Mouse (Mus musculus) CH12.LX (cell line): ENCODE data around the gene Pds5b. TPM values are rescaled to one million over a fixed set of nuclear protein-coding genes. Genes with fewer than 3 reads are reported as not detected.
"Not testable (repeated sequence)": the region's sequence is repeated elsewhere in the genome, so short reads cannot be mapped to it uniquely, and the experiment has no call there.

Experiments
- DNase-seq: peaks from one replicate; pipeline ENCODE4 v3.0.0-alpha.2; 2013; ENCODE audit errors: extremely low read depth
- H3K27ac ChIP-seq: 2 replicates; pipeline ENCODE4 v1.5.1; 2012; ENCODE audit warnings: low read depth, mild to moderate bottlenecking, control low read depth, moderate library complexity; ENCODE audit not compliant: insufficient read depth
- H3K27me3 ChIP-seq: replicated peaks from 2 replicates; pipeline ENCODE3; 2012; ENCODE audit warnings: inconsistent platforms
- H3K36me3 ChIP-seq, 2 experiments: replicated peaks in 1 of 2; 2 replicates each; pipeline versions ENCODE3 to v1.6.1; 2012; ENCODE audit warnings: inconsistent platforms in 1 of 2, low read length in 1 of 2, mild to moderate bottlenecking in 1 of 2, mixed read lengths in 1 of 2, moderate library complexity in 1 of 2; ENCODE audit not compliant: control insufficient read depth in 1 of 2, insufficient read depth in 1 of 2
- H3K4me1 ChIP-seq, 2 experiments: 2 replicates each; pipeline ENCODE4 v1.6.1; 2012; ENCODE audit warnings: inconsistent platforms in 1 of 2, moderate library complexity in 1 of 2; ENCODE audit not compliant: insufficient read depth in 2 of 2, control insufficient read depth in 1 of 2
- H3K4me2 ChIP-seq: 2 replicates; pipeline ENCODE4 v1.6.1; 2012; ENCODE audit warnings: low read depth, mild to moderate bottlenecking, control low read depth; ENCODE audit not compliant: poor library complexity, insufficient read depth, severe bottlenecking
- H3K4me3 ChIP-seq, 3 experiments: fragments of 150-350 bp in 1 of 3; sonication (generic) in 1 of 3; replicated peaks in 1 of 3; 2 replicates each; pipeline versions ENCODE3 to v1.5.1; 2011 to 2012; ENCODE audit warnings: low read depth in 2 of 3, low read length in 2 of 3, mild to moderate bottlenecking in 2 of 3, moderate library complexity in 2 of 3, control low read depth in 1 of 3, improper control_type of control experiment in 1 of 3, inconsistent platforms in 1 of 3, mixed read lengths in 1 of 3; ENCODE audit not compliant: poor library complexity in 1 of 3
- H3K79me2 ChIP-seq: replicated peaks from 2 replicates; pipeline ENCODE4 v1.6.1; 2012; ENCODE audit warnings: mild to moderate bottlenecking, moderate library complexity; ENCODE audit not compliant: control insufficient read depth, poor library complexity, insufficient read depth, severe bottlenecking; ENCODE audit errors: extremely low read depth
- H3K9ac ChIP-seq: 2 replicates; pipeline ENCODE4 v1.6.1; 2012; ENCODE audit warnings: low read depth, mild to moderate bottlenecking, control low read depth, moderate library complexity; ENCODE audit not compliant: insufficient read depth
- H3K9me3 ChIP-seq: replicated peaks from 2 replicates; pipeline ENCODE3; 2012; ENCODE audit warnings: low read length, inconsistent platforms, mixed read lengths
- CHD1 ChIP-seq: IDR thresholded peaks from 2 replicates; pipeline ENCODE4 v1.6.1; 2012; ENCODE audit warnings: low read depth, low read length, improper control_type of control experiment, inconsistent platforms
- EP300 ChIP-seq: IDR thresholded peaks from 2 replicates; pipeline ENCODE4 v1.6.1; 2011; ENCODE audit warnings: low read length, improper control_type of control experiment
- HCFC1 ChIP-seq: IDR thresholded peaks from 2 replicates; pipeline ENCODE4 v1.6.1; 2012; ENCODE audit warnings: low read depth, mild to moderate bottlenecking, inconsistent platforms, low read length, improper control_type of control experiment
- IRF4 ChIP-seq: IDR thresholded peaks from 2 replicates; pipeline ENCODE4 v1.6.1; 2014; ENCODE audit warnings: low read depth, mild to moderate bottlenecking, inconsistent platforms, low read length, improper control_type of control experiment
- MAFK ChIP-seq: IDR thresholded peaks from 2 replicates; pipeline ENCODE4 v1.6.1; 2011; ENCODE audit warnings: low read length, improper control_type of control experiment; ENCODE audit not compliant: insufficient replicate concordance
- MAZ ChIP-seq: IDR thresholded peaks from 2 replicates; pipeline ENCODE4 v1.6.1; 2012; ENCODE audit warnings: low read depth, mild to moderate bottlenecking, inconsistent platforms, low read length, improper control_type of control experiment, moderate library complexity
- POLR2A ChIP-seq: IDR thresholded peaks from 2 replicates; pipeline ENCODE4 v1.6.1; 2011; ENCODE audit warnings: low read depth, mild to moderate bottlenecking, improper control_type of control experiment, low read length
- RAD21 ChIP-seq: IDR thresholded peaks from 2 replicates; pipeline ENCODE4 v1.6.1; 2011; ENCODE audit warnings: low read depth, mild to moderate bottlenecking, low read length, improper control_type of control experiment, moderate library complexity
- TBP ChIP-seq: conservative IDR thresholded peaks from 2 replicates; pipeline ENCODE4 v1.6.1; 2011; ENCODE audit warnings: low read depth, low read length, improper control_type of control experiment
- TCF12 ChIP-seq: IDR thresholded peaks from 2 replicates; pipeline ENCODE4 v1.6.1; 2014; ENCODE audit warnings: low read depth, mild to moderate bottlenecking, inconsistent platforms, low read length, improper control_type of control experiment
- UBTF ChIP-seq: IDR thresholded peaks from 2 replicates; pipeline ENCODE4 v1.6.1; 2012; ENCODE audit warnings: low read depth, mild to moderate bottlenecking, inconsistent platforms, low read length, improper control_type of control experiment, moderate library complexity
- dilution Hi-C: fragments of 300-500 bp; cut with MboI; formaldehyde crosslinking; loops from 2 replicates; pipeline ENCODE4 v1.14.3; 2020; ENCODE audit warnings: low sequenced_read_pairs; ENCODE audit not compliant: extremely low pct_unique_long_range_greater_than_20kb, extremely low pct_ligation_motif_present
- in situ Hi-C: fragments of 300-500 bp; cut with MboI; formaldehyde crosslinking; loops from 3 replicates; pipeline ENCODE4 v1.14.3; 2019; ENCODE audit warnings: low sequenced_read_pairs, low pct_ligation_motif_present, low pct_unique_long_range_greater_than_20kb, mixed read lengths
- polyA plus RNA-seq: library from polyadenylated mRNA; unstranded; fragments of >175 nt; gene quantifications from 2 replicates; pipeline ENCODE4 v1.2.1, GENCODE M21; 2012; ENCODE audit warnings: low read depth; ENCODE audit not compliant: insufficient read length
- total RNA-seq, 2 experiments: library from RNA; depleted of rRNA; stranded (reverse); fragments of 300-350 nt in 1 of 2; fragments of >200 nt in 1 of 2; gene quantifications; 2 replicates each; pipeline ENCODE4 v1.2.3; 2012 to 2014

The Pds5b gene
- total and polyA plus RNA-seq, 3 experiments: 14.3 to 31.1 (median 27.4) TPM

GRCm38 (mm10) chr5:150673880-150674621 lies 512 bp downstream of the Pds5b start:
- no peak for DNase-seq
- no peaks in the 10 kb centered on the region for H3K9me3 ChIP-seq
- dilution Hi-C loops: no loop called here
- peaks cover 2 to 6% of the 10 kb centered on the region in 2 experiments for H3K36me3 ChIP-seq
- H3K27ac ChIP-seq: 0 out of 2 replicates have a peak overlapping the region, but pooled peaks have one; percentile 17
- peak overlapping the region; percentile 99 for H3K4me2 ChIP-seq
- H3K4me1 ChIP-seq: peaks cover 3 to 20% of the 10 kb centered on the region in 2 experiments; a peak in 2 of 4 replicates
- H3K4me3 ChIP-seq: peak overlapping the region; percentile 80 to 89 (median 85)
- peak overlapping the region; percentile 95 for H3K9ac ChIP-seq
- TF ChIP-seq IRF4 (peak; percentile 27; the same call in 1 of the 2 replicates), POLR2A (peak; percentile 45; the same call in 1 of the 2 replicates), HCFC1 (no peak), CHD1 (no peak)
- TF ChIP-seq, all 38 proteins: peak for 2
- in situ Hi-C loops: no loop called here
- no peaks in the 10 kb centered on the region for H3K27me3 ChIP-seq
- peaks cover 37% of the 10 kb centered on the region for H3K79me2 ChIP-seq

GRCm38 (mm10) chr5:150674866-150675265 lies 1.3 kb downstream of the Pds5b start:
- Histone ChIP-seq H3K36me3 (peaks cover 2 to 11% of the 10 kb centered on the region in 2 experiments), H3K4me1 (peaks cover 3 to 24% of the 10 kb centered on the region in 2 experiments; a peak in 2 of 4 replicates), H3K27me3 (no peaks in the 10 kb centered on the region), H3K9ac (peak overlapping the region; percentile 95), H3K79me2 (peaks cover 44% of the 10 kb centered on the region), H3K27ac (no peak overlapping the region), H3K9me3 (no peaks in the 10 kb centered on the region), H3K4me3 (peak overlapping the region; percentile 80 to 89 (median 85)), H3K4me2 (peak overlapping the region; percentile 99)
- in situ Hi-C loops (no loop called here), dilution Hi-C loops (no loop called here)
- DNase-seq: no peak
- TF ChIP-seq TCF12: no peak
- TF ChIP-seq UBTF: no peak
- TF ChIP-seq MAZ: no peak
- TF ChIP-seq RAD21: no peak
- TF ChIP-seq EP300: no peak
- no peak for TF ChIP-seq MAFK
- no peak for TF ChIP-seq TBP

- H3K4me3 ChIP-seq, in situ Hi-C loops, H3K9ac ChIP-seq, H3K27me3 ChIP-seq, H3K4me2 ChIP-seq, H3K27ac ChIP-seq, dilution Hi-C loops, H3K9me3 ChIP-seq, DNase-seq: not testable (repeated sequence)
- Histone ChIP-seq H3K79me2 (peaks cover 42% of the 10 kb centered on the region), H3K4me1 (peaks cover 3 to 29% of the 10 kb centered on the region in 2 experiments; a peak in 2 of 4 replicates), H3K36me3 (peaks cover 2 to 11% of the 10 kb centered on the region in 2 experiments)
These were observed 9.3 kb downstream of the Pds5b start for GRCm38 (mm10) chr5:150682862-150683261.
